Mouse (Mus musculus) G1E (cell line): ENCODE results near the gene Fam222b.

ENCODE experiments used
- CTCF ChIP-seq: IDR thresholded peaks from 2 replicates; pipeline ENCODE4 v1.5.1; 2012; ENCODE audit warnings: low read depth, low read length, inconsistent platforms, mixed read lengths
- GATA1 ChIP-seq: IDR thresholded peaks from 2 replicates; pipeline ENCODE4 v1.6.1; 2012; ENCODE audit warnings: borderline replicate concordance, low read length, inconsistent platforms, mixed read lengths

GRCm38 (mm10) chr11:78059833-78060757, 34.4 kb upstream of the Fam222b start:
- TF ChIP-seq GATA1 (no peak), CTCF (peak; percentile 64; the same call in 1 of the 2 replicates)
